Mouse (Mus musculus): ENCODE data around the gene Osbpl8.
A peak's percentile ranks its signal among the peaks of the same experiment; 100 is the strongest.

Gene Osbpl8

GRCm38 (mm10) chr10:111314636-111315395, 150.3 kb downstream of the Osbpl8 start:
- no peak for DNase-seq (ENCODE audit: low spot score)

GRCm38 (mm10) chr10:111315940-111316339, 151.4 kb downstream of the Osbpl8 start:
- DNase-seq (ENCODE audit: low spot score): no peak

- no peak for DNase-seq (ENCODE audit: low spot score)
These were observed 153.5 kb downstream of the Osbpl8 start for GRCm38 (mm10) chr10:111318021-111318420.

GRCm38 (mm10) chr10:111318805-111319500, 154.4 kb downstream of the Osbpl8 start:
- DNase-seq (ENCODE audit: low spot score): no peak

GRCm38 (mm10) chr10:111320579-111320978, 156.0 kb downstream of the Osbpl8 start:
- DNase-seq (ENCODE audit: low spot score): no peak

- no peak for DNase-seq (ENCODE audit: low spot score)
These were observed 163.4 kb downstream of the Osbpl8 start for GRCm38 (mm10) chr10:111327957-111328356.

- DNase-seq (ENCODE audit: low spot score): peak; percentile 18
These were observed 164.8 kb downstream of the Osbpl8 start for GRCm38 (mm10) chr10:111329326-111329725.

- DNase-seq (ENCODE audit: low spot score): no peak
These were observed 170.3 kb downstream of the Osbpl8 start for GRCm38 (mm10) chr10:111334902-111335301.

- DNase-seq (ENCODE audit: low spot score): no peak
These were observed 171.2 kb downstream of the Osbpl8 start for GRCm38 (mm10) chr10:111335517-111336352.

GRCm38 (mm10) chr10:111336353-111336713, 171.8 kb downstream of the Osbpl8 start:
- DNase-seq (ENCODE audit: low spot score): no peak

GRCm38 (mm10) chr10:111339296-111339695, 174.7 kb downstream of the Osbpl8 start:
- no peak for DNase-seq (ENCODE audit: low spot score)

- no peak for DNase-seq (ENCODE audit: low spot score)
These were observed 177.2 kb downstream of the Osbpl8 start for GRCm38 (mm10) chr10:111341761-111342160.

GRCm38 (mm10) chr10:111343555-111343954, 179.0 kb downstream of the Osbpl8 start:
- no peak for DNase-seq (ENCODE audit: low spot score)
